Mouse (Mus musculus) adrenal gland, postnatal 4 days (tissue): ENCODE results near the gene Zmym1. TPM values are rescaled to one million over a fixed set of nuclear protein-coding genes. Genes with fewer than 3 reads are reported as not detected.
"Not testable (repeated sequence)": the region's sequence is repeated elsewhere in the genome, so short reads cannot be mapped to it uniquely, and the experiment has no call there.

Source experiments
- DNase-seq, 2 experiments: peaks; one replicate each; pipeline ENCODE4 v3.0.0; 2021 to 2022; ENCODE audit warnings: low spot score in 2 of 2, mixed read lengths in 2 of 2
- long read RNA-seq, 2 experiments: library from polyadenylated mRNA; stranded (forward); transcript quantifications; one replicate each; pipeline ENCODE4 v2.0.0; 2021
- total RNA-seq, 2 experiments: library from RNA; stranded (reverse); gene quantifications; 2 replicates each; pipeline ENCODE4 v1.2.3; 2021

The Zmym1 gene
- 10 to 100 TPM; 13.3 to 13.9 TPM for total RNA-seq
- long read RNA-seq, experiment 1, partial matches to known transcripts: 0 of 3 reads
- long read RNA-seq, experiment 1, other reads (novel, unspliced or antisense): 2 of 3 reads
- long read RNA-seq, experiment 2, transcript Zmym1-203 (8 exons, 3,852 nt): major isoform, 6 of 9 reads
- long read RNA-seq, experiment 2, partial matches to known transcripts: 2 of 9 reads
- long read RNA-seq, experiment 2, other reads (novel, unspliced or antisense): 1 of 9 reads

DNA sequence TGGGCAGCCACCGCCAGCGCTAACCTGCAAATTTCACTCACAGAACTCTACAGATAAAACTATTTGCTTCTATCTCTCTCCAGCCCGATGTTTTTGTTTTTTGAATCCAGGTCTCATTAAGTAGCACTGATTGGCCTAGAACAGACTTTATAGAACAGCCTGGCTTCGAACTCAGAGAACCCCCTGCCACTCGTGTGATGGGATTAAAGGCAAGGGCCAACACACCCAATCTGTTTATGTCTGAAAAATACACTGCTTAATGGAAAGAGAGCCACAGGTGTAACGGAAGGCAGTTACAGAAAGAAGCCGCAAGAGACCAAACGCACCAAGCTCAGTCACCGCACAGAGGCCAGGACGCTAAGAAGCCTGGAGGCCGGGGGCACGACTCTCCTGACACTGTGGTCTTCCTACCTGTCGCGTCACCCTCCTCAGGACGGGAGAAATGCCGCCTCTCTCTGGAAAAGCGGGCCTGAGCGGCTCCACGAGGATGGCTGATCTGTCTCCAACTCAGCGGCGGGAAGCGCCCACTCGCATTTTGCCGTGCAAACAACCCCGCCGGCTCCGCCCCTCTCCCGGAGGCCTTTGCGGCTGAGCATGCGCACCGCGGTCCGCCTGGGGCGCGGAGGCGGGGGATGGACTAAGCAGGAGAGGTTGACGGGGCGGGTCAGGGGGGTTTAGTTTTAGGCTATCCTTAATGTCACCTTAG lies at the start of gene Zmym1:
Gene Zmym1, minus strand, starts transcription at position 568 of the 706 bp plus-strand sequence.
- peak; percentile 84 to 85 for DNase-seq

- no peak for DNase-seq
These were observed 49.6 kb upstream of the Zmym1 start for GRCm38 (mm10) chr4:127110570-127110969.

GRCm38 (mm10) chr4:127107566-127107965 lies 46.6 kb upstream of the Zmym1 start:
- no peak for DNase-seq

- DNase-seq: not testable (repeated sequence)
These were observed 38.6 kb upstream of the Zmym1 start for GRCm38 (mm10) chr4:127099552-127099951.

DNA sequence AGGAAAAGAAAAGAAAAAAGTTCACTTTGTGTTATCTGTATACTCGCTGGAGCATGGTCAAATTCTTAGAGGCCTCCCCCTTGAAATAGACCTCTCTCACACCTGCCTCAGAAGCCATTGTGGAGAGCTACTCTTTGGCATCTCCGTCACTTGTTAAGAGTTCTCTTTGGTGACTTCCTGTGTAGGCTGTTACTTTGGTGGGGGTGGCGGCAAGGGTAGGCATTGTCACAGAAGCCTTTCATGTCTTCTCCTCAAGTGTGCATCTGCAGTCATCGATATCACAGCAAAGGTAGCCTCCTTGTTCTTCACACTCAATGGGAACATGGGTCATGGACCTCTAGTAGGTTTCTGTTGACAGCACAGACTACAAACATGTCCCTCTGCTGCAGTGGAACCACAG lies 34.1 kb upstream of the Zmym1 start:
- no peak for DNase-seq

GRCm38 (mm10) chr4:127091188-127091587 lies 30.2 kb upstream of the Zmym1 start:
- no peak for DNase-seq

DNA sequence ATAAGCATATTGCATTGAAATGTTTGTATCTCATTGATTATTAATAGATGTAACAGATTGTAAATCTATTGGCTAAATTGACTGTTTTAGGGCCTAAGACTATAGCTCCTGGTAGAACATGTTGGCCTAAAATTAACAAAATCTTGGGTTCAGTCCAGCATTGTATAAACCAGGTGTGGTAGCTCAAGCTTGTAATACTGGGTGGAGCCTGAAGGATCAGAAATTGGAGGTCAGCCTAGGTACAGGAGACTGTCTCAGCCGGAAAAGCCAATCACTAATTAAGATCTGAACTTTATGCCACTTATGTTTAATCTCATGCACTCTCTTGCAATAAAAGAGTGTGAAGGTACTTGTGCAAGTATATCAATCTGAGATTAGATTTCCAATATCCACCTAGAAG lies 24.8 kb upstream of the Zmym1 start:
- no peak for DNase-seq

DNA sequence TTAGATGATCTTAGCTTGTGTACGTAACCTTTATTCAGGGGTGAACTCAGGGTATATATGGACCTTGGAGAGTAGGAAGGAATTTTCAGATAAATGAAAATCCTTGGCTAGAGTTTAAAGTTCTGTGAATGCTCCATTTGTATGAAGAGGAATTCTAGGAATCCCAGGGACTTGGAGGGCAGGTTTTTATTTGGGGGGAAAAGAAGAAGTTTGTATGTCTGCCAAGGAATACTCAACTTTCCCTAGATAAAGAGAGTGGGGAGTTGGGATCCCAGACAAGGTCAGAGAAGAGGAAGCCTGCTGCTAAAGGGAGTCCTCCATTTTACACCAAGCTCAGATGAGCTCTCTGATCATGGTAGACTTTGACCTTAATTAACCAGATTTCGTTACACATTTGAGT lies 22.2 kb upstream of the Zmym1 start:
- no peak for DNase-seq

- DNase-seq: no peak
These were observed 19.9 kb upstream of the Zmym1 start for GRCm38 (mm10) chr4:127080806-127081205.

GRCm38 (mm10) chr4:127076875-127077548 lies 16.1 kb upstream of the Zmym1 start, which contains the start of gene Zmym6:
Zmym6 (plus strand) TSS chr4:127077383.
- peak; percentile 85 to 89 for DNase-seq

DNA sequence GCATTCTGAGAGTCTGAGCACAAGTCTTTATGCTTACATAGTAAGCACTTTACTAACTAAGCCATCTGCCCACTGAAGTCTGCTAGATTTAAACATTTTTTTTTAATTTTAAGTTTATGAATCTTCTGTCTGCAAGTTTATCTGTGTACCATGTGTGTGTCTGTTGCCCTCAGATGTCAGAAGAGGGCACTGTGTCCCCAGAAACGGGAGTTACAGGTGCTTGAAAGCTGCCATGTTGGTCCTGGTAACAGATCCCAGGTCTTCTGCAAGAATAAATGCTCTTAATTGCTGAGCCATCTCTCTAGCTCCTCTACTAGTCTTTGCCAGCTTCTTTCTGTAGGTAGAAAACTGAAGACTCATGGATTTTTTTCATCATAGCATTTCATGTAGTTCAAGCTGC lies 14.0 kb upstream of the Zmym1 start:
- no peak for DNase-seq

DNA sequence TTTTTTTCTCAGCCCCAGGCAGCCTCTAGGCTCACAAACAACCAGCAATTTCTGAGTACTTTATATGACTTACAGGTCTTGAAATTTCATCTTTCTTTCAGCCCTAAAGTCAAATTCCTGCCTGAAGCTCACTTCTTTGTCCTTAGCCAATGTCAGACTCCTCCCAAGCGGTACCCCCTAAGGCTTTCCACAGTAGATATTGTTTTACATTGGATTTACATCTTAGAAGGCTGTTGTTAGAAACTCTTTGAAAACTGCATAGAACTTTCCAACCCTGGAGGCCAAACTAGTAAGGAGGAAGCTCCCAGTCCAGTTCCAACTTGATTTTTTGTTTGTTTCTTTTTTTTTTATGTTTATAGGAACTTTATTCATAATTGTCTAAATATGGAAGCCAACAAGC lies 3.1 kb upstream of the Zmym1 start:
- DNase-seq: no peak

- DNase-seq: no peak
These were observed 6.3 kb downstream of the Zmym1 start for GRCm38 (mm10) chr4:127054522-127055198.

- no peak for DNase-seq
These were observed 7.9 kb downstream of the Zmym1 start for GRCm38 (mm10) chr4:127053071-127053470.

DNA sequence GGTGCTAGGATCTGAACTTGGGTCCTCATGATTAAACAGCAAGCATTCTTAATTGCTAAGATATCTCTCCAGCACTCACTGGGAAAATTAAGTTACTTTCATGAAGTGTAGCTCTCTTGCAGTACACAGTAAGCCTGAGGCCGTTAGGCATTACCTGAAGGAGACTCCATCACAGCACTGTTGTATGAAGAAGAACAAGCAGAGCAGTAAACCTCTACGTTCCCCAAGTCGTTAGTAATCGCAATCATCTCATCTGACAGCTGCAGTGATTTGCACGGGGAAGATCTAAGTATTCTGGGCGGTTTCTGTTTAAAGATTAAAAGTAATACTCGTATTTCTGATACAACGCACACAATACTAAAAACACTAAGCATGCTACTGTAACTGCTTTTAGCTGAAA lies 9.8 kb downstream of the Zmym1 start:
- no peak for DNase-seq

DNA sequence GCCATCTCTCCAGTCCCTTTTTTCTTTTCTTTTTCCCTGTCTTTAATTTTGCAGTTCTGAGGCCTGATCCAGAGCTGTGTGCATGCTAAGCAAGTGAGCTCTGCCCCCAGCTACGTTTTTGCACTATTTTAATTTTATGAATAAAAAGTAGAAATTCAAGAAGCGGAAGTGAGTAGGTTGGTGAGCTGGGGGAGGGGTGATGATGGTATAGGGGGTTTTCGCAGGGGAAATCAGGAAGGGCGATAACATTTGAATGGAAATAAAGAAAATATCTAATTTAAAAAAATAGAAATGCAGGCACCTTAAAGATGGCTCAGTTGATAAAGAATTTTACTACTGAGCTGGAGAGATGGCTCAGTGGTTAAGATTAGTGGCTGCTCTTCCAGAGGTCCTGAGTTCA lies 17.4 kb downstream of the Zmym1 start:
- DNase-seq: no peak

GRCm38 (mm10) chr4:127039871-127040483 lies 21.0 kb downstream of the Zmym1 start:
- DNase-seq: no peak

DNA sequence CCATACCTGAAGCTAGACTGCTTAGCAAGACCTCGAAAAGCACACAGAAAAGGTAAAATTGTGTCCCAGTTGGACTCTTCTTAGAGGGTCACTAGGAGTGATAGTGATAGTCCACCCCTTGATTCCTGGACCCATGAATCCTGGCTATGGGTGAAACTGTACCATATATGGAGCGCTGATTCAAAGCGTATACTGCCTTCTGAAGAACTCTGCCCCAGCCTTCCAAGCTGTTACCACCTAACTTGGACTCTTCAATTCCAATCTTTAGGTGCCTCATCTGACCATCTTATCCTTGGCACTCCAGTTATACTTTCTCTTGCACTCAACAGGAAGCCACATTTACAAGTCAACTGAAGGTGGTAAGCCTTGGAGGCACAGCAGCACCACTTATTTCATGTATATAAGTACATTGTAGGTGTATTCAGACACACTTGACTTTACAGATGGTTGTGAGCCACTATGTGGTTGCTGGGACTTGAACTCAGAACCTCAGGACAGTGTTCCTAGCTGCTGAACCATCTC lies 22.1 kb downstream of the Zmym1 start:
- DNase-seq: no peak

- no peak for DNase-seq
These were observed 22.8 kb downstream of the Zmym1 start for GRCm38 (mm10) chr4:127037908-127038827.

- DNase-seq: no peak
These were observed 23.8 kb downstream of the Zmym1 start for GRCm38 (mm10) chr4:127037158-127037557.
